Mouse (Mus musculus) lung, postnatal 10 days (tissue): ENCODE data around the gene Actg1.

Experiments
- DNase-seq: peaks from one replicate; pipeline ENCODE4 v3.0.0; 2021

Gene Actg1

DNA sequence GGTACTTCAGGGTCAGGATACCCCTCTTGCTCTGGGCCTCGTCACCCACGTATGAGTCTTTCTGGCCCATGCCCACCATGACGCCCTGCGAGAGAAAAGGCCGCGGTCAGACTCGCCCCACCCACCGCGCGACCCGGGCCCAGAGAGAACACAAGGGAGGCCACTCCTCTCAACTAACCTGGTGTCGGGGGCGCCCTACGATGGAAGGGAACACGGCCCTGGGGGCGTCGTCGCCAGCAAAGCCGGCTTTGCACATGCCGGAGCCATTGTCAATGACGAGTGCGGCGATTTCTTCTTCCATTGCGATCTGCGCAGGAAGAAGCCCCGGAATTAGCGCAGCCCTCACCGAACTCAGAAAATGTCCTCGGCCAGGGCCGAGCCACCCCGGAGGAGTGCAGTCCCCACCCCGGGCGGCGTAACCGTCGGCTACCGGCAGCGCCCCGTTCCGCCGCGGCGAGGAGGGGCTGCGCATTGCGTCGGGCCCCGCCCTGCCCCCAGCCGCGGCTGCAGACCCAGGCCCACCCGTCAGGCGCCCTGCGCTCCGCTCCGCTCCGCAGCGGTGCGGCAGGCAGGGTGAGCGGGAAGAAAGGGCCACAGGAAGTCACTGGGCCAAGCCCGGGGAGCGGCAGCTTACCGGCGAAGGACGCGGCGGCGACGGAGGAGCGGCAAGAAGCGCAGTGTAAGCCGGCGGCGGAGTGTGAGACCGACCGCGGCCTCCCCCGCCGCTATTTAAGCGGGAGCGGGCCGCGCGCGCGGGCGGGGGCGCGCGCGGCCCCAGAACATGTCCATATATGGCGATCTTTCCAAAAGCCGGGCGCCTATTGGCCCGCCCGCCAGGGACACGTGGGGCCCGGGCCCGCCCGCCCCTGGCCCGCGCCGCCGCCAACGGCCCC, at the start of gene Actg1:
Gene Actg1 (minus strand): TSS at position 752 of the 893 bp plus-strand sequence.
- DNase-seq = peak; percentile 88

DNA sequence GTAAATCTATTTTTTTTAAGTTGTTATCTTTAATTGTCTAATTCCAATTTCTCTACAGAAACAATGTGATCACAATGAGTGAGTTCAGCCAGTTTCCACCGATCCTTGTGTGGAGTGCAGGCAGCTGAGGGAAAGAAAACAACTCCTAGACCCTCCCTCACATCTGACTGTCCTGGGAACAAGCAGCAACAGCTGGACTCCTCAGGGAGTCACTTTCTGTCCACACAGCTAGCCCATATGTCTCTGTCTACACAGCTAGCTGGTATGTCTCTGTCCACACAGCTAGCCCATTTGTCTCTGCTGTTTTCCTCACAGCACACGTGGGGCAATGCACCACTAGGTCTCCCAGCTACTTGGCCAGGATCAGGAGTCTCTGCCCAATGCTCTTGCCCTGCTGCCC, 49.3 kb upstream of the Actg1 start:
- no peak for DNase-seq

DNA sequence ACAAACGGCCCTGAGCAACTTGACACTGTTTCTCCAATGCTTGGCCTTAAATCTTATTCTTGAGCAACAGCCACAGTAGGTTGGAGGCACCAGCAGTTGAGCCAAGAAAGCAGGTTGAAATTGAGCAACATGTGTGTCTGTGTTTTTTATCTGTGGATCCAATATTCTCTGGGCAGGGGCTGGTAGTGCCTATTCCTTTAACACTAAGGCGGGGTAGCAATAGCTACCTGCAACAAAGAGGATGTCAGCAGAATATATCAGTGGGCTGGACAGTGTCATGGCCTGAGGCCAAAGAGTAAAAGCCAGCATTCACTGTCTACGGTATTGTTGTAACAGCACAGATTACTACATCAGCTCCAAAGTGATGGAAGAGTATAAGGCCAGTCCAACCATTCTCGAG, 47.3 kb upstream of the Actg1 start:
- no peak for DNase-seq

DNA sequence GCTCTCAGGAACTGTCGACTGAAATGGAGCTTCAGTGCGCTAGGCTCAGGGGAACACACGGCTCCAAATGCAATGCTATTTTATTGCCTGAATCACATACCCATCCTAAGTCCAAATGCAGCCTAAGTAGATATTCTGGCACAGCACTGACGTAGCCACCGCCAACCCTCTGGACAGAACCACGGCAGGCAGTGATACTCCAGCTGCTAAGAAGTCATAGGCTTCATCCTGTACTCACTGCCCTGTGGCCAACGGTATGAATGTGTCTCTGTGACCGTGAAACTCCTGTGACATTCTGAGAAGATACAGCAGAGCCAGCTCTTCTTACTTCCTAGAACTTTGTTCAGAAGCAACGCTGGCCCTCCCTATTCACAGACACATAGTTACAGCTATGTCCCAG, 40.2 kb upstream of the Actg1 start:
- no peak for DNase-seq

DNA sequence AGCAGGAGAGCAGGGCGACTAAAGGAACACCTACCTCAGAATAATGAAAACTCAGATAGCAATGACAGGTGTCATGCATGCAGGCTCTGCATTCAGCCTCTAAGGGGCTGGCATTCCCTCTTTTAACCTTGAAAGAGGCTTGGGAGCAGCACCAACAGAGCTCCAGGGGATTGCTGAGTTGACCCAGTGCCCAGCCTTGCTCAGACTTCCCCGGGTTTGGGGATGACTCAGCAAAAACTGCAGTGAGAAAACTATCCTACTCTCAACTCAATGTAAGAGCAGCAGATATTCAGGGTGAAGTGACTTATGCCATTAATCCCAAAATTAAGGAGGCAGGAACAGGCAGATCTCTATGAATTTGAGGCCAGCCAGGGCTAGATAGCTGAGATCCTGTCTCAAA, 38.8 kb upstream of the Actg1 start:
- no peak for DNase-seq

DNA sequence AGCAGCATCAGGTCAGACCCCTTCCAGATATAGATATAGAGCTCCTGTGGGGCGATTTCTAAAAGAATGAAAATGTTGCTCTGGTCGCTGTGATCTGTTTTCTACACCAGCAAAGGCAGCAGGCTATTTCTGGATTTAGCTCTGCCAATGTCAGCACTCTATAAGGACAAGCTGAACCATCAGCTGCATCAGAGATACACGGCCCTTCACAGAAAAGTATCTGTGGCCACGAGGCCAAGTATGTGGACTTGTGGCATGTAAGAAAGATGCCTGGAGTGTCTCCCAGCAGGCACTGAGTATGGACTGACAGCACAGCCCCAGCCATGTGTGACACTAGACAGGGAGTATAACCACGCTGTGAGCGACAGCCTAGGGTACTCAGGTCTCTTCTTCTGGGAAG, 38.3 kb upstream of the Actg1 start:
- DNase-seq = no peak

DNA sequence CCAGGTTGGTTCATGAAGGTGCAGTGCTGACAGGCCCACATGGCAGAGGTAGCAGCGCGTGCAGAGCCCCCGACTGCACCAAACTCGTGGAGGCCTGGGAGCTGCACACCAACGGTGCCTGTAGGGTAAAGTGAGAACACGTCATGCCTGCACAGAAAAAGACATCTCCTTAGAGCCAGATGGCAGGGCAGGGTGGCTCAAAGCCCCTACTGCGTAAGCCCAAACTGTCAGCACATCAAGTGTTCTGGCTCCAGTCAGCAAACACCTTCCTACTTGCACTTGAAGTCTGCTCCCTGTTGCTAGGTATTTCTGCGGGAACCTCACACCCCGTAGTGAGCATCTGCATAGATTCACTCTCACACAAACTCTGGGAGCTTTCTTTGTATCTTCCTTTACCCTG, 34.2 kb upstream of the Actg1 start:
- DNase-seq = no peak

DNA sequence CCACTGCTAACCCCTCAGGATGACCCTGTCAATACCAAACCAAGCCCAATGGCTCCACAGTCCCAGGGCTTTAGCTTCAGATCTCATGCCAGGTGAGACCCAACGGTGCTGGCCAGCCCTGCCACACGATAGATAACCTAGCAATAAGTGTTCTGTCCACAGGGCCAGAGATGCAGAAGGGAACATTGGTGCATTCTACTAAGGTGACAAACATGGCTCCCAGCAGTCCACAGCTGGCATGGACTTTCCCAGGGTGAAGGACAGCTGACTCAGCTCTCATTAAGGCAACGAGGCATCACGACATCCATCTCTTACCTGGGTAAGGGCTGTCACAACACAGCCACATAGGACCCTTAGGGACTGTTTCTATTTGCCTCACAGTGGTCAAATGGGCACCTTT, 32.8 kb upstream of the Actg1 start:
- no peak for DNase-seq

DNA sequence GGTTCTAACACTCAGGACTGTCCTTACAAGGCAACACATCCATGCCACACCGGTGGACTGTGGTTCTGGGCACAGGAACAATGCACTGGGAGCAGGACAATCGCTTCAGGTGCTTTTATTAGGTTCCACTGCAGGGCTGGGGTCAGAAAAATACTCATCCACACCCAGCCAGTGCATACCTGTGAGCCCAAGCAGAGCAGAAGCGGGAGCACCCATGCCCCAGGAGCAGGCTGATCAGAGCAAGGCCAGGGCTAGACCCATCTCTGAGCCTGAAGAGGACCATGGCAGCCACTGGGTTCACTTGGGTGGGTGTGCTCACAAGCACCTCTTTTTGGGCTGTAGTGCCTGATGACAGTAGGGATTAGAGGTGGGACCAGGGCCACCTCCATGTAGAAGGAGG, 31.9 kb upstream of the Actg1 start:
- DNase-seq = no peak

DNA sequence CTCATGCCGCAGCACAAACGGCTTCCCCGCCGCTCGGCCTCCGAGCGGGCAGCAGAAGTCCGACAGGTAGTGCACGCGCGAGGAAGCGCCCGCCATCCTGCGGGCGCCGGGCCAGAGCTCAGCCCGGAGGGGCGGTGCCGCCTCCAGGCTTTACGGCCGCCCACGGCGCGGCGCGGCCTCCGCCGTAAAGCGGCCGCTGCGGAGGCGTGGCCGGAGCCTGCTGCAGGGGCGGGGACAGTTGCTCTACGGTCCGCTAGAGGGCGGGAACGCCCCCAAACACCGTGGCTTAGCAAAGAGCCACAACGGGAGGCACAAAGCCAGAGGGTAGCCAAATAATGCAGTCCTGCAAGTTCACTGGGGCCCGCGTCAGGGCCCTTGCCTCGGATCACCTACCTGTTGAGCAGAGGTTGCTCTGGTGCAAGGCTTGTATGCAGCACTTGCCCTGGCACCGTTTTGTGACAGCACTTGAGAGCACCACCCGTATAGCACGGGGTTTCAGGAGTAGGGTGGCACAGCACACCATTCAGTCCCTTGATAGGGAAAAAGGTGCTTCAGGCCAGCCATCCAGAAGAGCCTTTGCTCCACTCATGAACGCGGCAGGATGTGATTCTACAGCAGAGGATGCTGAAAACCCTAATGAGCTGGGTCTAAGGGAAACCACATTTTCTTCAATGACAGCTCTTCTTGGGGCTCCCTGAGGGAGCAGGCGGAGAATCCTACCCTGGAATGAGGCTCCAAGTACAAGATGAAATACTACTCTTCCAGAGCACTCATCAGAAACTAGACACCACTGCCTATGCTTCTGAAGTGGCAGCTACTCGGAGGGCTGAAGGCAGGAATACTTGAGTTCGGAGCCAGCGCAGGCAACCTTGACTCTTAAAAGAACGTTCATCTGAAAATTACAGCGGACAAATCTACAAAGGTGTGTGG, 30.5 kb upstream of the Actg1 start, which contains the start of gene Faap100:
Gene Faap100 (minus strand): TSS at position 154 of the 930 bp plus-strand sequence.
- peak; percentile 95 for DNase-seq

DNA sequence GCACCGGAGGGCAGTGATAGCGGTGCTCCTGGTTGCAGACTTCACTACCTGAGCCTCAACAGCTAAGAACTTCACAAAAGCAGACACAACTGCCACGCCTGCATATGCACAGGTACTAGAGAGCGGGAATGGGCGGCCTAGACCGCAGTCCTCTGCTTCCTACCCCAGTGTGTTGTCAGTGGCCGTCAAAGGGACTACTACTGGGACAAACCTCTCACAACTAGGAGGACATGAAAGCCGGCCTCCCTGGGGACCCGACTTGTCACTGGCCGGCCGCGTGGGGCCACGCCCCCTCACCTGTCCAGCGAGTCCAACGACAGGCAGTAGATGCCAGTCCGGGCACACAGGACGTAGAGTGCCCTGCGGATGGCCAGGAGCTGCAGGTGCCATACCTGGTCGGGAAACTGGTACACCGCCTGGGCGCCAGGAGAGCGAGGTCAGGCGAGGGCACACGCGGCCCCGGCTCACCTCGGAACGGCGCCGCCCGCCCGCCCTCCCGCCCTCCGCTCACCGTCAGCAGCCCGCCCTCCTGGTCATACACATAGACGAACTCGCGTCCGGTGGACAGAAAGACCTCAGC, 29.8 kb upstream of the Actg1 start:
- peak; percentile 58 for DNase-seq

DNA sequence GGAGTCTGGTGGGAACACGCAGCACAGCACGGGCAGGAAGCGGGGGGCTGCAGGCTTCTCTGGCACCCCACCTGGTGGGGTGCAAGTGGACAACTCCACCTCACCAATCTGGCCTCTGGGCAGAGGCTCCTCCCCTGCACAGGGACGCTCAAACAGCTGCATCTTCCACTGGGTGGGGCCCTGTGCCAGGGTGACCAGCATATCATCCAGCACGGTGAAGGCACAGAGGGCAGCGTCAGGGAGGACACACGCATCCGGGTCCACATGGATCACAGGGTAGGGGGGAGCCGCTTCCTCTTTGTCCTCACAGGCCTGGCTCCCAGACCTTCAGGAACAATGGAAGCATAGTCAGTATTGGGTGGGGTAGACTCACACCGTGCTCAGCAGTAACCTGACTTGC, 29.0 kb upstream of the Actg1 start:
- DNase-seq = peak; percentile 51

DNA sequence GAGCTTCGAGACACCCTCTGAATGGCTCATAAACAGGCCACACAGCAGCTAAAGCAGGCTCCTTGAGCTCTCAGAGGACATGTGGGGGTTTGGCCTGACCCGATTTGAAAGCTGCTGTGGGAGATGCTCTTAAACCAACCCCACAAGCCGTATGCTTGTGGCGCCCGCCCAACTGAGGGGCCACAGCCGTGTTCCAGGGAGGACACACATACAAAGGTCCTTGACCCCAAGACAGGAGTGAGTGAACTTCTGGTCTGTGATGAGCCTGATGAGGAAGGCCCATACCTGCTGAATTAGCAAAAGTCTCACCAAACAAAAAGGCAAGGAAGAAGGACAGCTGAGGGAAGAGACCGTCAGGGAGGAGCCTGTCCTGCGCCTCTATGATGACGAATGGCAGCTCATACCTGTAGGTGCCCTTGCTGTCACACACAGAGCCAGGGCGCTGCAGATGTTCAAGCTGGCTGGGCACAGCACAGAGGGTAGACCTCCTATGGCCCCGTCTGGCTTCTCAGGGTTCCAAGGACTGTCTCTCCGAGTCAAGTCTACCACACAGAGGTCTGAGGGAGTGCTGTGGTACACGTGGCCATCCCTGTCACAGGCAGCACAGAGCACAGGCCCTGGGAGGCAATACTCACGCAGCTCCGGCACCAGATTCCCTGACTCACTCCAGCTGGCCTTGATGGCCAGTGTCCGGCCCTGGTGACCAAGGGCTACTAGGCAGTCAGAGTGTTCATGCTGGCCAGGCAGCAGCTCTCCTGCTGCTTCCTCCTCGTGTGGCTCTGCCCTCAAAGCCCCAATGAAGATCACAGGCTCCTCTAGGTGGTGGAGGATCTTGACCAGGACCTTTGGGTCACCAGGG, 28.2 kb upstream of the Actg1 start:
- DNase-seq = no peak

DNA sequence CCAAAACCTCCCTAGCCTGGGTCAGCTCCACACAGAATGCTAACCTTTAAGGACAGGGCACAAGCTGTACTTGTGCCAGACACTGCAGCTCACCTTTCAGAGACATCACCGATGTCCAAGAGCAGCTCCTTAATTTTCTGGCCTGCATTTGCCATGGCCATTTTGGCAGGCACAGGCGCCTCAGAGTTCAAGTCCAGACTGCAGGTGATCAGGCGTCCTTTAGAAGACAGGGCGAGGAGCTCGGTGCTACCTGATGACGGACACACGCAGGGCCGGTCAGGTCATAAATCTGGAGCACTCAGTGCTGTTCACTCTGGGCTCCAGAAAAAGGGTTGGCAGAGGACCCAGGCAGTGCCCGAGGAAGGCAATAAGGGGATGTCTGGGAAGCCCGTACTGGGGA, 27.0 kb upstream of the Actg1 start:
- no peak for DNase-seq

DNA sequence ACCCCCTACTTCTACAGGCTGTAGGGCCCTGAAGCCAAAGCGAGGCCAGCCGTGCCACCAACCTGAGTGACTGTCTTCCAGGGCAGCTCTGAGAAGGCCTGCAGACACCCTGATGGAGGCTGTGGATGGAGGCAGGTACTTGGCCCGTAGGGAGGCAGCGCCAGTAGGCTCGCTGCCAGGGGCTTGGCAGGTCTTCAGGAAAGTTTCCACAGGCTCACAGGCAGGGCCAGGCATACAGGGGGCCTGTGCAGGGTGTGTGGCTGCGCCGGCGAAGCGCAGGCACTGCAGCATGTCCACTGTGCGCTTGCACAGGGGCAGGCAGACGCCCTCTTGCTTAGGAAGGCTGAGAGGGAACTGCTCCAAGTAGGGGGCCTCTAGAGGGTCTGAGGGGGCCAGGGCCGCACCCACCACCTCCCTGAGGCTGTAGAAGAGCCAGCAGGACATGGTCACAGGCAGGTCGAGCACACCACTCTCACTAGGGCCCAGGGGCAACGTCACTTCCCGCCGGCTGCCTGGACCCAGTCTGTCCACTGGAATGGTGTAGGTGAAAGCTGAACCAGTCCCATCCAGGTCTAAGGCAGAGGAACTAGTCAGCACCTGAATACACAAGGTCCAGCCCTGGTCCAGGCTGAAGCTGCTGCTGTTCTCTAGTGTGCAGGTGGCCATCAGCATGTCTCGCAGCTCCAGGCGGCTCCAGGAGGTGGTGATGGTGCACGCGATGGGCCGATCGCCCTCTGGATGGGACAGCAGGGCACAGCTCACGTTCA, 25.7 kb upstream of the Actg1 start:
- DNase-seq = peak; percentile 56

DNA sequence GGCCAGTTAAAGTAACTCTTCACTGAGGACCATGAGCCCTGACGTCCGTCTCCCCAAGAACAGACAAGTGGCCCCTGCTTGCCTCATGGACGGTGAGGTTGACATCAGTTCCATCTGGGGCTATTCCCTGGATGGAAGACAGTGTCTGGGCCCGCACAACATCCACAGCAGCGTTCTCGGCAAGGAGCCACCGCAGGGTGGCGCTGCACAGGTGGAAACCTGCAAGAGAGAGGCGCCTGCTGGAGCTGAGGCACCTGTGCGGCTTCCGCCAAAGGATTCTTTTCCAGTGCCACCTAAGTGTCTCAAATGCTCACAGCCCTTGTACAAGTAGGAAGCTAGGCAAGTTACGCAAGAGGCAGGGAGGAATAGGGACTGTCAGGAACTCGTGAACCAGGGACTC, 24.7 kb upstream of the Actg1 start:
- peak; percentile 35 for DNase-seq

DNA sequence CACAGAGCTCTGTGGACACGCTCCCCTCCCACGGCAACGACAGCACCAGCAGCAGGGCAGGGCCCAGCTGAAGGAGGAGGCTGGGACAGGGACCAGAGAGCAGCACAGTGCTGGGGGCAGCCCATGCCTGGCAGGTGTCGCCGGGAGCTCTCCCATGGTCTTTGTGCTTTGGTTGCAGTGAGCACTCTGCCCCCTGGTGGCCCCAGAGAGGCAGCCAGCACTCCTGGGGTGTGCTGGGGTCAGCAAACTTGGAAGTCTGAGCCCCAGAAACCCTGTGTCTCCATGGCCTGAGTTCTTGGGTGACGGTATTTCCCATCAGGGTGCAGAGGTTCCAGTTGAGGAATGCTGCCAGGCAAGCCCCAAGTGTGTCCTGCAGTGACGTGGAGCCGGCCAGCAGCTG, 21.3 kb upstream of the Actg1 start:
- peak; percentile 81 for DNase-seq

DNA sequence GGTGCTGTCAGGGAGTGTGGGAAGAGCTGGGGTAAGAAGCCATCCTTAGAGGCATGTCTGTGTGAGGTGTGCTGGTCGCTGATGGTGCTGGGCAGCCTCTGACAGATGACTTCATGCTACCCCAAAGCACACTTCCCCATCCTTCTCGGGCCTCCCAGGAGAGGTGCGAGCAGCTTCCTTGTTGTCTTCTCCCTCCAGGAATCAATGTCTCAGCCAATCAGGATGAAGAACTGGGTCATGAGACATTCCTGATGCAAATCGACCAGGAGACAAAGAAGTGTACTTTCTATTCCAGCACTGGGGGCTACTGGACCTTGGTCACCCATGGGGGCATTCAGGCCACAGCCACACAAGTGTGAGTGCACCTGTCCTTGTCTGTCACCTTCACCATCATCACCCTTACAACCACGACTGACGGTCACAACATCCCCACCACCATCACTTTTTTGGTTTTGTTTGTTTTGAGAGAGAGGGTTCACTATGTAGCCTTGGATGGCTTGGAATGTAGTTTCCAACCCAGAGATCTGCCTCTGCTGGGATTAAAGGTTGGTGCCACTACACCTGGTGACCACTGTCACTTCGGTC, 18.2 kb upstream of the Actg1 start:
- DNase-seq = no peak

DNA sequence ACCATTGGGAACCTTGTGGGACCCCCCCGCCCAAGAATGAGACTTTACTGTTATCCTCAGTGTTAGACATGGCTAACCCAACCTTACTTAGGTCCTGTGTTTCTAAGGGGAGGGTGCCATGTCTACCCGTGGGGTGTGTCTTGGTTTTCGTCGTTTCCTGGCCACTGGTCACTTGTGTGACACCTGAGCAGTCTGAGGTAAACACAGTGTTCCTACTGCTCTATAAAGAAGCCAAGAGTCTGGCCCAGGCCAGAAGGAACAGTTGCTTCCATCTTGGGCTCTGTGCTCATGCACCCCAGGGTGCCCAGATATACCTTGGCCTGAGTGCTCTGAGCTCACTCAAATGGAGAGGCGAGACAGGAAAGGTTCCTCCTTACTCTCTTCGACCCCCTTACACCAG, 14.5 kb upstream of the Actg1 start:
- DNase-seq = no peak

DNA sequence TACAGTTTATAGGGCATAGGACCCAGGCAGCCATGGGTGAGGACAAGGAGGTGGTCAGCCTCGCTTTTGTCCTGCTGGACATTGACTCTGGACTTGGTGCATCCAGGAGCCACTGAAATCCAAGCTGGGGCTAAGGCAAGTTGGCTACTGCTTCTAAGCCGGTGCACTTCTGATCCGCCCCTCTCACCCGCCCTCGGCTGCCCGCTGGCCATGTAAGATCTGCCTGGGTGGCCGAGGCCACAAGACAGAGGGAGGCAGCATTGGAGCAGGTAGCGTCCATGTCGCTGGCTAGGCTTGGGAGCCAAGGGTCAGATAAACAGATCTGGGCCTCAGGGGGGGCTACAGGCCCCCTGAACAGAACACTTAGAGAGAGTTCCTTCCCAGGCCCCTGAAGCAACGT, 13.0 kb upstream of the Actg1 start, which contains the start of gene Fscn2:
Gene Fscn2 (plus strand): TSS at position 240 of the 400 bp plus-strand sequence.
- DNase-seq = no peak

DNA sequence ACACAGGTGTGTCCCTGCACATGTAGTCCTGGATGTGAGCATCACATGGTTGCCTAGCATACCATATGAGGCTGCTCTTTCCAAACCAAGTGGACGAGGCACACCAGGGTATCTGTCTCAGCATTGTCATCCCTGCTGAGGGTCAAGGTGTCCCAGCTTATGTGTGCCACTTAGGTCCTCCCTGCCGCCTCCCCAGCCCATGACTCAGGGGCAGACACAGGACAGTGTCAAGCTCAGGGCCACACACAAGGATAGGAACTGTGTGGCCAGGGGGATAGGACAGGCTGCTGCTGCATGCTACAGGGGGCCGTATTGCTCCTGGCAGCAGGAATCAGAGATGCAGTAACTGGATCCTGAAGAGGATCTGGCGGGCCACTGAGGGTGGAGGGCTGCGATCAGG, 12.4 kb upstream of the Actg1 start:
- no peak for DNase-seq
